Mouse (Mus musculus): ENCODE data around the gene Hdc. TPM values are rescaled to one million over a fixed set of nuclear protein-coding genes. Genes with fewer than 3 reads are reported as not detected.

Hdc gene
- polyA plus RNA-seq, 1 experiment from 2014 or later: 1.4 TPM

Other genes starting within 250 kb of the Hdc start
- 2.1 and 2.6 TPM in 2 replicates for gene Atp8b4, start 118.6 kb downstream of the Hdc start, polyA plus RNA-seq (2014; fragmentation: Nextera tagmentation; extraction: Ambion mirVana)
- gene Slc27a2, start 66.9 kb downstream of the Hdc start, polyA plus RNA-seq (2014; fragmentation: Nextera tagmentation; extraction: Ambion mirVana): 4.4 and 4.6 TPM in 2 replicates
- gene Gabpb1, start 57.0 kb upstream of the Hdc start, polyA plus RNA-seq (2014; fragmentation: Nextera tagmentation; extraction: Ambion mirVana): 99.0 and 104 TPM in 2 replicates
- 48.6 and 52.5 TPM in 2 replicates for gene Usp8, start 88.0 kb upstream of the Hdc start, polyA plus RNA-seq (2014; fragmentation: Nextera tagmentation; extraction: Ambion mirVana)
- gene Usp50, start 164.2 kb upstream of the Hdc start, polyA plus RNA-seq (2014; fragmentation: Nextera tagmentation; extraction: Ambion mirVana): 1.8 and 2.0 TPM in 2 replicates